Mouse (Mus musculus): Measurements from ENCODE around the gene Glis3.

DNA sequence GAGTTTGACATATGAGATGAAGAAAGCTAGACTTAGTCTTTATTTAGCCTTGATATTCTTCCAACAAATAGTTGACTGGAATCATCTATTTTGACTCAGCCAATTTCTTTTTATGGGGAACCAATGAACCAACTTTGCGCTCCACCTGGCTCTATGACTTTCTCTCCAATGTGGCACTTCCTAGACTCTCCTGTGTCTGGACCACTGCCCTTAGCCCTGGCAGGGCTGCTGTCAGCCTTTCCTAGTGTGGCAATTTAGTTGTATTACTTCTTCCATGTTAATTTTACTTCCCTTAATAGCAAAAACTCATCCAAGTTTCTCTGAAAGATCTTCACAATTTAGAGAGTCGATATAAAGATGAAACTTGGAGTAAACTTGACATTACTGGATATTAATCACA lies 445.2 kb downstream of the Glis3 start:
- TF ChIP-seq CTCF (IDR thresholded peaks at IDR 0.05; ENCODE audit: low read depth): no peak
- no peak for TF ChIP-seq EP300 (IDR thresholded peaks at IDR 0.05; ENCODE audit: low read depth)
